ENCODE assay signal across 14 mouse cellular contexts in the genomic region with DNA sequence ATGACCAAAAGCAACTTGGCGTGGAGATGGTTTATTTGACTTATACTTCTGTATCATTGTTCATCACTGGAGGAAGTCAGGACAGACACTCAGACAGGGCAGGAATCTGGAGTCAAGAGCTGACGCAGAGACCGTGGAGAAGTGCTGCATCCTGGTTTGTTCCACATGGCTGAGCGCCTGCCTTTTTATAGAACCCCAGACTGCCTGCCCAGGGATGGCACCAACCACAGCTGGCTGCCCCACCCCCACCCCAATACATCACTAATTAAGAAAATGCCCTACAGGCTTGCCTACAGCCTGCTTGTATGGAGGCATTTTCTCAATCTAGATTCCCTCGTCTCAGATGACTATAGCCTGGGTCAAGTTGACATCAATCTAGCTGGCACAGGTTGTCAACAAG.
"Had no signal": no experiment of that assay in that cellular context is flagged by ENCODE, and none has a peak within 500 bp of the region (broad histone marks: within the 10 kb centered on the region; RNA-seq: fewer than 3 reads in every experiment).

No protein-coding gene starts in this region.

- H3K27ac ChIP-seq: limb, embryonic 12.5 days; liver, embryonic 14.5 days; midbrain, embryonic 12.5 days; neural tube, embryonic 13.5 days; stomach, postnatal 0 days had no signal

- DNase-seq: layer of hippocampus, adult 9-11 months; layer of hippocampus, postnatal 36 days; liver; lung, adult 18-20 months; right cerebral cortex, adult 18-20 months; thymus, postnatal 4 days had no signal

- H3K9ac ChIP-seq: limb, embryonic 12.5 days; liver, embryonic 14.5 days; midbrain, embryonic 12.5 days; neural tube, embryonic 13.5 days had no signal

- H3K4me3 ChIP-seq: limb, embryonic 12.5 days; midbrain, embryonic 12.5 days; neural tube, embryonic 13.5 days had no signal

- H3K36me3 ChIP-seq: limb, embryonic 12.5 days; midbrain, embryonic 12.5 days; neural tube, embryonic 13.5 days had no signal

- H3K27me3 ChIP-seq: limb, embryonic 12.5 days; midbrain, embryonic 12.5 days; neural tube, embryonic 13.5 days had no signal

- H3K4me2 ChIP-seq: limb, embryonic 12.5 days; midbrain, embryonic 12.5 days; neural tube, embryonic 13.5 days had no signal

- ATAC-seq: inflammation-experienced regulatory T-cells, adult 6 months; intestine, postnatal 0 days; midbrain, embryonic 16.5 days had no signal

- H3K9me3 ChIP-seq: limb, embryonic 12.5 days; midbrain, embryonic 12.5 days; neural tube, embryonic 13.5 days had no signal
